Mouse (Mus musculus) adrenal gland, adult (tissue): ENCODE measurements at regions not wholly inside any gene's neighbourhood (a gene's known extent, or its start where the extent isn't known, plus 50 kb on each side); places are given as distances from the start of the nearest gene placed in this dataset.

Experiments used
- DNase-seq, 2 experiments: peaks; one replicate each; pipeline ENCODE4 v3.0.0; 2022 to 2023; ENCODE audit warnings: low spot score in 1 of 2; ENCODE audit not compliant: inconsistent age in 2 of 2

DNA sequence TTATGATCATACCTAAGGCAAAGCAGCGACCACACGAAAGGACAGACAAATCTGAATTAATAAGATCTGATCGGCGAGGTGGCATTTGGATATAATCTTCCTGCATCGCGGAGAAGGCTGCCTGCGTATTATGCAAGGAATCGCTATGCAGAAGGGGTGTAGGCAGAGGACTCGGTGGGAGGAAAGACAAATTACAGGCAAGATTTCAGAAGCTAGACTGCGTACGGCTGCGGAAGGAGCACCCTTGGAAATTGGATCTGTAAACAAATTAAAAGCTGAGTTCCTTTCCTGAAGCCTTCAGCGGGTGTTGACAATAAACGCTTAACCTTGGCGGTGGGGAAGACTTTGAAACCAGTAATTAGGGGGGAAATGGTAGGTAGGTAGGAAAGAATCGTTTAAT is 257.3 kb downstream of the Barhl2 start:
- DNase-seq: no peak

DNA sequence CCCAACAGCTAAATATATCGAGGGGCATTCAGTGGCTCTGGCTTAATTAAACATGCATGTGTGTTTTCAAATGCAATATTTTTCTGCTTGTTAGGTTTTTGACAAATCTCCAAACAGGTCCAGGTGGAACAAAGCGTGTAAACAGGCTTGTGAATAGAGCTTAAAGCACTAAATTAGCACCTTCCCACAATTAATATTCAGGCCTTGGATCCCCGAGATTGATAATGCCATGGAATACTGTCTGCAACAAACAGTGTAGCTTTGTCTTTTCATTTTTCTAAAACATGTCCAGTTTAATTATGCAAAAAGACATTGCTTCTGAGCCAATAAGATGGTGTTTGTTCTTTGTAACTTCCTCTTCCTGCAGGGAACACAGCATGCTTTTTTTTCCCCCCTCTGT is 258.9 kb downstream of the Barhl2 start:
- no peak for DNase-seq

DNA sequence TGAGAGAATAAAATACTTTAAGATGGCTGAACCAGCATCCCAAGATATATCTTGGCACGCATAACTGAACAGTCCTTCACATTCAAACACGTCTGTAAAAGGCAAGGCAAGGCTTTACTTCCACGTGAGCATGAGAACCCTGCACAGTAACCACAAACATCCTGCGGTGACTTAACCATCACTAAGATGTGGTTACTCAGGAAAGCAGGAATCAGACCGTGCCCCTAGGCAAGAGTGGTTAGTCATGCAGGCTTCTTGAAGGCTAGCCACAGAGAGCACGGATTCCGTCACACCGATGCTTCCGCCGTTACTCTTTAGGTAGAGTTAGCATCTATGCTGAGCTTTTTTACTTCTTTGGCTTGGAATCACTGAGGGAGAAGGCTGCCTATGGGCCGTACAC is 266.8 kb downstream of the Barhl2 start:
- DNase-seq: no peak

DNA sequence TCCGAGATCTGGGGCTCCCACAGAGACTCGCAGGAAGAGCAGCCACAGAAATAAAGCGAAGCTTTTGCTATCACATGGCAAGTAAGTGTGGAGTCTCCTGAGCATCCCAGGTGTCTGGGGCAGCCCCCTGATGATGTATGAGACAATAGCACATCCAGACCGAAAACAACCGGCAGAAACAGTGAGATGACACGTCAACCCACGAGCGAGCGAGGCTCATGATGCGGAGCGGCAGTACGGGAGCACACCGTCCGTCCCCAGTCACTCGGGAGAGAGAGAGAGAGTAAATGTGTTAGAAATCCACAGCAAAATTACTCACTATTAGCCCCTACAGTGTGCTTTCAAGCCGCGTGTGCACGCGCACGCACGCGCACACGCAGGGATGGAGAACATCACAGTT is 276.2 kb downstream of the Barhl2 start:
- DNase-seq: no peak

DNA sequence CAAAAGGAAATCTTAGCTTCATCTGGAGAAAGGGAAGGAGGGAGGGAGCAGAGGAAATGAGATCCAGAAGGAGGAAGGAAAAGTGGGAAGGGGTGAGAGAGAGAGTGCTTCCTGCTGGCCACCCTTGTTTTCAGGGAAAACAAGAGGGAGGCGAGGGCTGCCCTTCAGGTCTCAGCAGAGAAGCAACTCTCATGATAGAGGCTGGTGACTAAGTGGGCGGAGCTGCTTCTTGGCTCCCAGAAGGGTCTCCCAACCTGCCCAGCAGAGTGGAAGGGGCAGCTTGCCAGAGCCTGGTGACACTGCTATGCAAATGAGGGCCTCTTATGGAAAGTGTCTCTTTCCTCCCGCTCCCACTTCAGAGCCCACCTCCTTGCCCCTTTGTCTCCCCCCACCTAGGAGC is 285.8 kb downstream of the Barhl2 start:
- DNase-seq: no peak

DNA sequence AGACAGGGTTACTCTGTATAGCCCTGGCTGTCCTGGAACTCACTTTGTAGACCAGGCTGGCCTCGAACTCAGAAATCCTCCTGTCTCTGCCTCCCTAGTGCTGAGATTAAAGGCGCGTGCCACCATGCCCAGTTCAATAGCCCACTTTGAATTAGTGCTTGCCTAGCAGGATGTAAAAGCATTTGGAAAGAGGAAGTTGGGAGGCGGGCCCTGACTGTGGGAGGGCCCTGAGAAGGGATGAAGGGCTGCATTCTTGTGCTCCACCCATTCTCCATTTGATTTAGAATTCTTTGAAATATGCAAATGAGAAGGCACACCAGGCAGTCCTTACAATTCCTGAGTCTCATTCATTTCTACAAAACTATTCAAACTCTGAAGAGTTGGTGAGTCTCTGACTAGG is 287.6 kb downstream of the Barhl2 start:
- no peak for DNase-seq

DNA sequence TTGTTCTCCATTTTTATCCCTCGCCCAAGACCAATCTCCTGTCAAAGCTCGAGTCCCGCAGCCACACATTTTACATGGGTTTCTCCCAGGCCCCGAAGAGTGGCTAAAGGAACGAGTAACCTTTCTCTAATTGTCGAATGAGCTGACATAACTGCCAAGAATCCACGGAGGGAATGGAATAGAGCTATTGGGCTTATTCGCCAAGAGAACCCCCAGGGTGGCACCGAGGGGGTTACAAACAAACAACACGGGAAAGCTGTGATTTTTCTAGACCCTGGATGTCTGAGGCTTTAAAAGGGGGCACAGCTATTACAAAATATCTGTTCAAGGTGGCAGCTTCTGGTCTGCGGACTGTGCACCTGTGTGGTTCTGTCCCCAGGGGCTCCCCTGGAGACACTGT is 290.4 kb downstream of the Barhl2 start:
- no peak for DNase-seq

DNA sequence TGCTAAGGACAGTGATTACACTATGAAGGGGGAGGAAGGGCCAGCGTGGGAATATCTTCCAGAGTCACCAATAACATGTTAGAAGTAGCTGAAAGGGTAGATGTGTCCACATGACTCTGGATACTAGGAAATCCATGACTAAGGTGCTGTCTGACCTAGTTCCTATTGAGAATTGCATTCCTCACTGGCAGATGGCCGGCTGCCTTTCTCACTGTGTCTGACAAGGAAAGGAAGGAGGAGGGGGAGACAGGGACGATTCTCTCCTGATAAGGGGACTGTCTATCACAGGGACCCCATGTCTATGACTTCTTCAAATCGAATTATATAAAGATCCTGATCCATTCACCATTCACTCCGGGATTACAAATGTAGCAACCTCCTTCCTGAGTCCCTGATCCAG is 289.9 kb downstream of the Zfp326 start:
- DNase-seq: no peak

DNA sequence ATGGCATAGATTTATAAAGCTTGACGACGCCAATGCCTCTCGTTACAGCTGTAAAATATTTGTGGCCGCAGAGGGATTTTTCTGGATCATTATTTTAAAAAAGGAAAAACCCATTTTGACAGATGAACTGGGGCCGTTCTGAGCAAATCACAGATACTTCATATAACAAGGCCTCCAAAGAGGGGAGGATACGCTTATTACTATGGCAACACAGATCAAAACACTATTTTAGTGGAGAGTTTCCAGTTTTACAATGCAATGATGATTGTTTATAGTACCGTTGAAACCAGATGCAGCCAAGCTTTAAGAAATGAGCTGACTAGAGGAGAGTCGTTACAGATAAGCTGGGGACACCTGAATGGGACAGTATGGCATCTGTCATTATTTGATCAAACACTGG is 287.8 kb downstream of the Zfp326 start:
- DNase-seq: no peak

DNA sequence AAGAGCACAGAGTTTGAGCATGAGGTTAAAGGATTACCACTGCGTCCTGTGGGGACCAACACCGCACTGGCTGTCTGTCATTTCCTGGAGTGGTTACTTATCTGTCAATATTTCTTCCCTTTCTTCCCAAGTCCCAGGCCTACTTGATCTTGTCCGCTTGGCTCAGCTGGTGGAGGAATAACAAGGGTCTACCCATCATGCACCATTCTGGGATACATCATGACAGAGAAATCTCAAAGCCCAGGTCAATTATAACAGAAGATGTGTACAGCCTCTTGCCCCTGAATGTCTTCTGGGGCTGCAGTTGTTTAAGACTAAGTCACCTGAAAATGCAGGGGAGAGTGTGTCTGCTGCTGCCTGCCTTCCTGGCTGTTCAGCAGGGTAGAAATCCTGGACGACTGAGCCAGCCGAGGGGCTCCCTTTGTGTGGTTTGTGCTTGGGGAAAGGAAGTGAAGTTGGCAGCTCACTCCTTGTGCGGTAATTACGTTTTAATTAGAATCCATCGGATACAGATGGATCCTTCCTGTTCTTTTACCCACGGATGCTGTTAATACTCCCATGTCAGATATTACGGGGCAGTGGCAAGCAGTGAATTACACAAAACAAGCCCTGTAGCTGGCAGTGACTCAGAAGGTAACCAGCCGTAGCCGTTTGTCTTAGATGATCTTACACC is 286.8 kb downstream of the Zfp326 start:
- no peak for DNase-seq

DNA sequence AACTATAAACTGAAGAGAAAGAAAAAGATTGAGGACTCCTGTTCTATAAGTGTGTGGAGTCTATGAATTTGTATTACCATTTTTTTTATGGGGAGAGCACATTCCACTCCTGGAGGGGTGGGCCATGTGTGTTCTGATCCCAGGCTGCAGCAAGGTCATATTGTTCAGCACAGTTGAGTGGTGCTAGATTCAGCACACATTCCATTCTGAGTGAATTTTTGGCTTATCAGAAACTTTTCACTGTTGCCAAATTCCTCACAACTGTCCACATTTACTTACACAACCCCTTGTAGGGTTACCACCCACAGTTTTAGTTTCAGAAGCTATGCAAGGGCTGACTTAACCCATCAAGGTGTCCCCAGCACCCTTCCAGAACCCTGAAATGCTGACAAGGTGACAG is 262.7 kb downstream of the Zfp326 start:
- no peak for DNase-seq

DNA sequence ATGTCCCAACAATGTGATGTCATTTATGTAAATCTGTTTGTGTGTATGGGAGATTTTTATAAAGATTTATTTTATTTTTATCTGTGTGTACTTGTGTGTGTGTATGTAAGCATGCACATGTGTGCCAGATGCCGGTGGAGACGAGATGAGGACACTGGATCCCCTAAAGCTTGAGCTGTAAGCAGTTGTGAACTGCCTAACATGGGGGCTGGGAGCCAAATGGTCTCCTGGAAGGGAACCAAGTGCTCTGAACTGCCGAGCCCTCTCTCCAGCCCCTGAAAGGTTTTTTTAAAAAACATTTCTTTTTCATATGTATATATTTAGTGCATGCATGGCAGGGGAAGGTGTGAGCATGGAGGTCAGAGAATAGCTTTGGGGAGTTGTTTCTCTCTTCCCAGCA is 246.6 kb downstream of the Zfp326 start:
- no peak for DNase-seq

DNA sequence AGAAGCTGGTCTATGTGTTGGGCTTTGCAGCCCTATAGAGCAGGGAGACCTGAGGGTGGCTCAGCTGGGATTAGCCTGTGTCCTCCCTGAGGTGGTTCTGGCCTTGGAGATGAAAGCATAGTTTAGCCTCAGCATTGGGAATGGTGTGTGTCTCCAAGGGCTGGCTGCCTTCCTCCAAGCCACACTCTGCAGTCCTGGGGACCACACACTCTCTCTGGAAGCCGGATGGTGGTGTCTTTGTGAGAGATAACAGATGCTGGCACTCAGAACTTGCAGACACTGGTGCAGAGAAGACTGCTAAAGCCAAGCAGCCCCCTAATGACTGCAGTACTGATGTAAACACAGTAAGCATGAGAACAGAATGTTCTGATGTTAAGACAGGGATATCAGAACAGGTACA is 243.2 kb downstream of the Zfp326 start:
- DNase-seq: no peak

DNA sequence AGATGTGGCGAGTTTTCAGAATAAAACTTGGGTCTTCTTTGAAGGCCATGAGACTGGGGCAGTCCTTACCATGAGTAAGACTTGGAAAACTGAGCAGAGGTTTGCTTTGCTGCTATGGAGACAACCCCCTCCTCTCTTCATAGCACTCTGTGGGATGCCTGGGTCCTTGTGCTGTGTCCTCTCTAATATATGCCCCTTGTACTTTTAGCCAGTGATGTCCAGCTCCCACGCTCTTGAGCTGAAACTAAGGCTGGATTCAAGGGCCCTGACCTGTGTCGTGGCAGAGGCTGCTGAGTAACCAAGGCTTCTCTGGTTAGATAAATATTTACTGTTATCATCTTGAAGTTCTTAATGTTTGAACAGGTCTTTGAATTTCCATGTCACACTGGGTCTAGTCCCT is 236.8 kb downstream of the Zfp326 start:
- no peak for DNase-seq

DNA sequence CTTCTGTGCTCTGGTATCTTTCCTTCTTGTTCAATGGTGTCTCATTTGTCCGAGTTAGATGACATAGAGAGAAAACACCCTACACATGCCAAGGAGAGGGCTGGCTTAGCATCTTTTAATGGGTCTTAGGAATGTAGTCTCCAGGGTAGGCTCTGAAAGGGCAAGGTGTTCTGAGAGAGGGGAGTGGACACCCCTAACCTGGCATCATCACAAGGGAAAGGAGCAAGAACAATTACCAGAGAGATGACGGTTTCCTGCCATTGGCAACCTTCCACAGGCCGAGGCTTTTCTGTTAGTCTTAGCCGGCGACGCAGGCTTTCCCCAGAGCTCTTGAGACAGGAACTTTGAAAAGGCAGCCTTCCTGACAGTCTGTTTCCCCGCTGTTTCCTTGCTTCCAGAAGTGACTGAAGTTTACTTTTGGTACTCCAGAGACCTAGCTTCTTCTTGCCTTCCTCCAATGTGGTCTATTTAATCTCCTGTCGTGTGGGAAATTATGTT is 232.2 kb downstream of the Zfp326 start:
- DNase-seq: no peak

DNA sequence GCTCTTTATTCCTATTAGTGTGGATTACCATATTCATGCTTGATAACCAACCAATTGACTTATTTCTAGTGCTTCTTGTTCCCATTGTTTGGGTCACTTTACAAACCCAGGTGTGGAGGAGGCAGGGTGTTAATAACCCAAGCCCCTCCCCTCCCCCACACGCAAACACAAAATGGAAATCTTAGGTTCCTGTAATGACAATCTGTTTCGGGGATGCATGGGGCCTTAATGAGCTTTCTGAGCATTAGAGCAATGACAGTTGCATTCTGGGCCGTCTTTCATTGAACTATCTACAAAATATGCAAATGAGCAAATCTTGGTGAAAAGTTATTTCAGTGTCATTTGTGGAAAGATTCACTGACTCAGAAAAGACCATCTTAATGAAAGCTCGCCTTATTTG is 225.9 kb downstream of the Zfp326 start:
- DNase-seq: no peak

DNA sequence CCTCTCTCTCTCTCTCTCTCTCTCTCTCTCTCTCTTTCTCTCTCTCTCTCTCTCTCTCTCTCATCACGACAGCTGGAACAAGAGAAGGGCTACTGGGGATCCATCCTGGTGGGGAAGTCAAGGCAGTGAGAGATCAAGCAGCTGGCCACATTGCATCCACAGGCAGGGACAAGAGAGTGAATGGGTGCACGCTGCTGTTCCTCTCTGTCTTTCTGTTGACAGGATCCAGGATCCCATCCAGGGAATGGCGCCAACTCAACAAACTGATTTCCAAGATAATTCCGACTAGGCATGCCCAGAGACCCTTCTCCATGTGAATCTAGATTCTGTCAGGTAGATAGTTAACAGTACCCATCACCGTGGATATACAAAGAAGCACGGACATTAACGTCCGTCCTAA is 222.5 kb downstream of the Zfp326 start:
- no peak for DNase-seq

DNA sequence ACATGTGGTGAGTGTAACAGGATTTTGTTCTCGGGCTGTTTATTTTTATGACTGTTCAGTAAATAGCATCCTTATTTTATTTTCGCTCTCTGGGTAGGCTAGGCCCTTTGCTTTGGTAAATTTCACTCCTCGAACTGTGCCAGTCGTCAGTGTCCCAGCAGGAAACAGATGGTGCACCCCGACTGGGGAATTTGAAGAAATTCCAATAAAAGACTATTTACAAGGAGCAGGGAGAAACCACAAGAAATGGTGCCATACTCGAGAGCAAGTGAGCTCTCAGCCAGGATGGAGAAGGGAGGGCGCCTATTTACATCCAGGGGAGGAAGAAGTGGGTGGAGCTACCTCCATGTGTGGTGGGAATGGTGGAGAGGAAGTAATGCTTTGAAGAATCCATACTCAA is 213.0 kb downstream of the Zfp326 start:
- DNase-seq: no peak

DNA sequence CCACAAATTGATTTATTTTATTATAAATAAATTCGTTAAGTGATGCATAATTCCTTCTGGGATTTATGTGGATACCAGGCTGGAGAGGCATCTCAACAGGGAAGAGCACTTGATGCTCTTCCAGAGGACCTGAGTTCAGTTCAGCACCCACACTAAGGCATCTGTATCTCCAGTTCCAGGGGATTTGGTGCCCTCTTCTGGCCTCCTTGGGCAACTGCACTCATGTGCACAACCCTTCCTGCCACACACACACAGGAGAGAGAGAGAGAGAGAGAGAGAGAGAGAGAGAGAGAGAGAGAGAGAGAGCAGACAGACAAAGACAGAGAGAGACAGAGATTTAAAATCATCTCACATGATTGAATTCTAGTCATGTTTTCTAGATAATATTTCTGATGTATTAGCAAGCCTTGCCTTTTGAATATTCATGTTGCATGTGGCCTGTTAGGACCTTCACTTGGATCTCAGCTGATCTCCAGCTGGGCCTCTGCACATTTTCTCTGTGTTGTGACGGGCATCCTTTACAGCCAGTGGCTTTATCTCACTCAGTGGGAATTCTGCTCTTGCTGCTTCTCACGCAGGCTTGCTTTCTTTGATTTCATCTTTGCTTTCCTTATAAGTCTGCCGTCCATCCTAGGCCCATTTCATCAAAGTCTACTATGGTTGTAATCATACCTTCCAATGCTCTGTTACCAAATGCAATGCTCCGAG is 212.3 kb downstream of the Zfp326 start:
- no peak for DNase-seq

DNA sequence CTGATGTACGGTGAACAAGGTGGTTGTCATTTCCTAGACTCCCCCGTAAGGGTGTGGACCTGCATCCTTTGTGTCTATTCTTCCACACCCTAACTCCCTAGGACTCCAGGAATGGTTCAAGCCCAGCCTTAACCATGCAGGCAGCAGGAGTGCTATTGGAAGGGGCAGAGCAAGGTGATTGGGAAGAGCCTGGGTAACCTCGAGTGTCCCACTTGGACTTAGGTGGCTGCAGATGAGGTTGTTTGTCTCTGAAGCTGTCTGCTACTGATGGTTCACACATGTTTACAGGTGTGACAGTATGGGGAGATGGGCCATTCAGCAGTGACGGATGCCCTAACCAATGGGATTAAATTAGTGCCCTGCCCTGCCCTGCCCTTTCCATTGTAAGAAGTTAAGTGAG is 207.4 kb downstream of the Zfp326 start:
- DNase-seq: no peak

DNA sequence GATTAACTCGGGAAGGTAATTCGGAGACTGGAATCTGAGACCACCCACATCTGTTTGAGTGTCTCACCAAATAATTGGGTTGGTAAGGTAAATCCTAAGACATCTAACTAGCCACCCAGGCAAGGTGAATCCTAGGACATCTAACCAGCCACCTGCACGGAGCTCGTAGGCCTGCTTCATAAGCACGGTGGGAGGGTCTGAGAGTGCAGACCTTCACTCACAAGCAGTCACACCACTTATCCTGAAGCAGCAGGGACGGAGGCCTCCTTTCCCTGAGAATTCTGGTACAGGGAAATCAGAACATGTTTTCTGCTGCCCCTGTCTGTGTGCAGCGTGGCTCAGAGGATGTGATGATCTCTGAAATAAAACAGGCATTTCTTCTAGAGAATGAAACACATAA is 206.5 kb downstream of the Zfp326 start:
- no peak for DNase-seq

DNA sequence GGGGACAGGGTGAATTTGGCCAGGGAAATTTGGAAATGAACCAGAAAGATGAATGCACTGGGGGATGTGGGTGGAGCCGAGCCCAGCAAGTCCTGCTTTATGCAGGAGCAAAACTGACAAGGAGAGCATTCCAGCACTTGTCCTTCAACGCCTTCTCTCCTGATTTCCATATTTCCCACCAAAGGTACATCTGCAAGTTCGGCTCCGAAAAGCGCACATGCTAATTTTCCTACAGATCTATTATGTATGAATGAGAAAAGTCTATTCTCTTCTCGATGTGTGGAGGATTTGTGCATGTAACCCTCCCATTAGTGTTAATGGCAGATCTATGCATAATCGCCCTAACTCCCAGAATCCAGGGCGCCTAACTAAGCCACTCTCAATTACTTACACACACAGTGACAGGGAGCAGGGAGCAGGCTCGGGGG is 190.8 kb downstream of the Zfp326 start:
- DNase-seq: no peak

DNA sequence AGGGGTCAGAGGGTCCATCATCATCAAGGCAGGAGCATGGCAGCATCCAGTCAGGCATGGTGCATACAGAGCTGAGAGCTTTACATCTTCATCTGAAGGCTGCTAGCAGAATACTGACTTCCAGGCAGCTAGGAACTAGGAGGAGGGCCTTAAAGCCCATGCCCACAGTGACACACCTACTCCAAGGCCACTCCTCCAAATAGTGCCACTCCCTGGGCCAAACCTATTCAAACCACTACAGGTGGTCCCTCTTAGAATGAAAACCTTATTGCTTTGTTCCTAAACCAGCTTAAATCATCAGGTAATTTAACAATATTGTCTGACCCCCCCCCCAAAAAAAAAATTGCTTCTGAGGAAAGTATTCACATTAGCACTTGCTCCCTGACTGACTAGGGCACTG is 190.3 kb downstream of the Zfp326 start:
- DNase-seq: no peak
